Mouse (Mus musculus) liver, adult 10 weeks (tissue): ENCODE measurements around the gene Myo1c. TPM values are rescaled to one million over a fixed set of nuclear protein-coding genes. Genes with fewer than 3 reads are reported as not detected.

Experiments
- polyA plus RNA-seq: library from polyadenylated mRNA; stranded (reverse); fragments of 350-450 nt; fragmentation: Illumina TruSeq; extraction: RNeasy Lipid Tissue Mini Kit (QIAGEN cat#74804); gene quantifications from one replicate; pipeline ENCODE4 v1.2.3, GENCODE M21; 2014; ENCODE audit warnings: low read depth, low replicate concordance

The Myo1c gene
- polyA plus RNA-seq = 2.9 TPM

GRCm38 (mm10) chr11:75650311-75650710, at the start of gene Myo1c:
Myo1c (plus strand) TSS chr11:75650504.

GRCm38 (mm10) chr11:75630645-75631229, 19.6 kb upstream of the Myo1c start, which contains the start of gene Inpp5k:
Inpp5k (plus strand) TSS chr11:75630988.

GRCm38 (mm10) chr11:75678747-75679438, 28.6 kb downstream of the Myo1c start, which contains the start of gene Crk:
Crk (plus strand) TSS chr11:75679259.

Other genes with a start within 250 kb of the Myo1c start
- 250 TPM for gene Serpinf1, start 227.8 kb upstream of the Myo1c start, polyA plus RNA-seq
- gene Serpinf2, start 210.9 kb upstream of the Myo1c start, polyA plus RNA-seq = 152 TPM
- 0.90 TPM for gene Wdr81, start 195.8 kb upstream of the Myo1c start, polyA plus RNA-seq
- 179 TPM for gene Tlcd2, start 188.8 kb upstream of the Myo1c start, polyA plus RNA-seq
- gene Prpf8, start 163.7 kb upstream of the Myo1c start, polyA plus RNA-seq = 23.2 TPM
- gene Rilp, start 140.4 kb upstream of the Myo1c start, polyA plus RNA-seq = 3.7 TPM
- gene Scarf1, start 137.0 kb upstream of the Myo1c start, polyA plus RNA-seq = 0.40 TPM
- gene Slc43a2, start 118.8 kb upstream of the Myo1c start, polyA plus RNA-seq = 1.4 TPM
- 56.5 TPM for gene Pitpna, start 62.4 kb upstream of the Myo1c start, polyA plus RNA-seq
- gene Inpp5k, start 19.5 kb upstream of the Myo1c start, polyA plus RNA-seq = 12.9 TPM
- 101 TPM for gene Crk, start 28.8 kb downstream of the Myo1c start, polyA plus RNA-seq
- gene Ywhae, start 82.4 kb downstream of the Myo1c start, polyA plus RNA-seq = 577 TPM
- gene Doc2b, start 145.5 kb downstream of the Myo1c start, polyA plus RNA-seq = not detected